Mouse (Mus musculus): ENCODE measurements around the gene Pm20d1. TPM values are rescaled to one million over a fixed set of nuclear protein-coding genes. Genes with fewer than 3 reads are reported as not detected.

The Pm20d1 gene
- polyA plus RNA-seq, 1 experiment from 2014 or later: 2.1 TPM

GRCm38 (mm10) chr1:131769296-131769695 is 27.9 kb upstream of the Pm20d1 start:
- Histone ChIP-seq H3K27me3 (ENCODE audit: control insufficient read depth, insufficient read depth, low read length) (no peaks in the 10 kb centered on the region), H3K36me3 (ENCODE audit: control insufficient read depth, insufficient read depth, low read length) (no peaks in the 10 kb centered on the region), H3K27ac (ENCODE audit: low read depth, low read length) (no peak overlapping the region), H3K4me3 (ENCODE audit: low read length) (no peak overlapping the region), H3K4me2 (replicated peaks; ENCODE audit: low read depth, low read length) (no peak overlapping the region), H3K9ac (ENCODE audit: low read depth, low read length) (no peak overlapping the region), H3K4me1 (ENCODE audit: control insufficient read depth, insufficient read depth, low read length) (no peaks in the 10 kb centered on the region), H3K9me3 (ENCODE audit: control insufficient read depth, low read length) (no peaks in the 10 kb centered on the region)
- ATAC-seq (ENCODE audit: low FRiP score, low TSS enrichment): no peak
- WGBS: 66% methylated on average over 3 of the region's 3 CpGs

- no peak overlapping the region for H3K9ac ChIP-seq (ENCODE audit: low read depth, low read length)
- no peaks in the 10 kb centered on the region for H3K9me3 ChIP-seq (ENCODE audit: control insufficient read depth, low read length)
- H3K4me2 ChIP-seq (replicated peaks; ENCODE audit: low read depth, low read length): no peak overlapping the region
- WGBS: 72% methylated on average over 4 of the region's 4 CpGs
- H3K36me3 ChIP-seq (ENCODE audit: control insufficient read depth, insufficient read depth, low read length): no peaks in the 10 kb centered on the region
- H3K4me3 ChIP-seq (ENCODE audit: low read length): no peak overlapping the region
- no peak overlapping the region for H3K27ac ChIP-seq (ENCODE audit: low read depth, low read length)
- no peaks in the 10 kb centered on the region for H3K27me3 ChIP-seq (ENCODE audit: control insufficient read depth, insufficient read depth, low read length)
- ATAC-seq (ENCODE audit: low FRiP score, low TSS enrichment): no peak
- H3K4me1 ChIP-seq (ENCODE audit: control insufficient read depth, insufficient read depth, low read length): no peaks in the 10 kb centered on the region
Measured at GRCm38 (mm10) chr1:131770656-131771055, 26.5 kb upstream of the Pm20d1 start.

GRCm38 (mm10) chr1:131771440-131771839 is 25.7 kb upstream of the Pm20d1 start:
- H3K4me1 ChIP-seq (ENCODE audit: control insufficient read depth, insufficient read depth, low read length): no peaks in the 10 kb centered on the region
- no peak overlapping the region for H3K27ac ChIP-seq (ENCODE audit: low read depth, low read length)
- no peaks in the 10 kb centered on the region for H3K27me3 ChIP-seq (ENCODE audit: control insufficient read depth, insufficient read depth, low read length)
- ATAC-seq (ENCODE audit: low FRiP score, low TSS enrichment): no peak
- H3K4me2 ChIP-seq (replicated peaks; ENCODE audit: low read depth, low read length): no peak overlapping the region
- no peak overlapping the region for H3K4me3 ChIP-seq (ENCODE audit: low read length)
- no peaks in the 10 kb centered on the region for H3K36me3 ChIP-seq (ENCODE audit: control insufficient read depth, insufficient read depth, low read length)
- H3K9ac ChIP-seq (ENCODE audit: low read depth, low read length): no peak overlapping the region
- H3K9me3 ChIP-seq (ENCODE audit: control insufficient read depth, low read length): no peaks in the 10 kb centered on the region

GRCm38 (mm10) chr1:131794591-131794990 is 2.6 kb upstream of the Pm20d1 start:
- 33% methylated on average over 3 of the region's 3 CpGs for WGBS
- no peaks in the 10 kb centered on the region for H3K4me1 ChIP-seq (ENCODE audit: control insufficient read depth, insufficient read depth, low read length)

GRCm38 (mm10) chr1:131795171-131795570 is 2.0 kb upstream of the Pm20d1 start:
- ATAC-seq (ENCODE audit: low FRiP score, low TSS enrichment): no peak
- Histone ChIP-seq H3K27ac (ENCODE audit: low read depth, low read length) (no peak overlapping the region), H3K36me3 (ENCODE audit: control insufficient read depth, insufficient read depth, low read length) (no peaks in the 10 kb centered on the region), H3K27me3 (ENCODE audit: control insufficient read depth, insufficient read depth, low read length) (no peaks in the 10 kb centered on the region; the same call in 1 of the 2 replicates), H3K9me3 (ENCODE audit: control insufficient read depth, low read length) (no peaks in the 10 kb centered on the region), H3K4me1 (ENCODE audit: control insufficient read depth, insufficient read depth, low read length) (no peaks in the 10 kb centered on the region), H3K4me2 (replicated peaks; ENCODE audit: low read depth, low read length) (no peak overlapping the region), H3K4me3 (ENCODE audit: low read length) (no peak overlapping the region), H3K9ac (ENCODE audit: low read depth, low read length) (no peak overlapping the region)
- 86% methylated on average over 3 of the region's 3 CpGs for WGBS

More at GRCm38 (mm10) chr1:131794591-131794990, 2.6 kb upstream of the Pm20d1 start:
- no peak overlapping the region for H3K4me3 ChIP-seq (ENCODE audit: low read length)
- H3K27ac ChIP-seq (ENCODE audit: low read depth, low read length): no peak overlapping the region
- ATAC-seq (ENCODE audit: low FRiP score, low TSS enrichment): no peak
- no peaks in the 10 kb centered on the region; the same call in 1 of the 2 replicates for H3K27me3 ChIP-seq (ENCODE audit: control insufficient read depth, insufficient read depth, low read length)
- H3K9ac ChIP-seq (ENCODE audit: low read depth, low read length): no peak overlapping the region
- H3K36me3 ChIP-seq (ENCODE audit: control insufficient read depth, insufficient read depth, low read length): no peaks in the 10 kb centered on the region
- H3K4me2 ChIP-seq (replicated peaks; ENCODE audit: low read depth, low read length): no peak overlapping the region
- H3K9me3 ChIP-seq (ENCODE audit: control insufficient read depth, low read length): no peaks in the 10 kb centered on the region

- no peaks in the 10 kb centered on the region for H3K36me3 ChIP-seq (ENCODE audit: control insufficient read depth, insufficient read depth, low read length)
- ATAC-seq (ENCODE audit: low FRiP score, low TSS enrichment): no peak
- no peaks in the 10 kb centered on the region; the same call in 1 of the 2 replicates for H3K27me3 ChIP-seq (ENCODE audit: control insufficient read depth, insufficient read depth, low read length)
- H3K4me1 ChIP-seq (ENCODE audit: control insufficient read depth, insufficient read depth, low read length): no peaks in the 10 kb centered on the region
- no peak overlapping the region for H3K4me3 ChIP-seq (ENCODE audit: low read length)
- H3K9ac ChIP-seq (ENCODE audit: low read depth, low read length): no peak overlapping the region
- no peak overlapping the region for H3K27ac ChIP-seq (ENCODE audit: low read depth, low read length)
- 48% methylated on average over 1 of the region's 1 CpGs for WGBS
- no peak overlapping the region for H3K4me2 ChIP-seq (replicated peaks; ENCODE audit: low read depth, low read length)
- H3K9me3 ChIP-seq (ENCODE audit: control insufficient read depth, low read length): no peaks in the 10 kb centered on the region
Measured at GRCm38 (mm10) chr1:131800001-131800400, 2.8 kb downstream of the Pm20d1 start.

- Histone ChIP-seq H3K9me3 (ENCODE audit: control insufficient read depth, low read length) (no peaks in the 10 kb centered on the region), H3K4me2 (replicated peaks; ENCODE audit: low read depth, low read length) (no peak overlapping the region), H3K27ac (ENCODE audit: low read depth, low read length) (no peak overlapping the region), H3K4me1 (ENCODE audit: control insufficient read depth, insufficient read depth, low read length) (no peaks in the 10 kb centered on the region), H3K27me3 (ENCODE audit: control insufficient read depth, insufficient read depth, low read length) (no peaks in the 10 kb centered on the region; the same call in 1 of the 2 replicates), H3K4me3 (ENCODE audit: low read length) (no peak overlapping the region), H3K36me3 (ENCODE audit: control insufficient read depth, insufficient read depth, low read length) (no peaks in the 10 kb centered on the region), H3K9ac (ENCODE audit: low read depth, low read length) (no peak overlapping the region)
- no peak for ATAC-seq (ENCODE audit: low FRiP score, low TSS enrichment)
- WGBS: 88% methylated on average over 8 of the region's 8 CpGs
Measured at GRCm38 (mm10) chr1:131801071-131801470, 3.9 kb downstream of the Pm20d1 start.

- Histone ChIP-seq H3K27me3 (ENCODE audit: control insufficient read depth, insufficient read depth, low read length) (no peaks in the 10 kb centered on the region; the same call in 1 of the 2 replicates), H3K27ac (ENCODE audit: low read depth, low read length) (no peak overlapping the region), H3K4me3 (ENCODE audit: low read length) (no peak overlapping the region), H3K9ac (ENCODE audit: low read depth, low read length) (no peak overlapping the region), H3K4me2 (replicated peaks; ENCODE audit: low read depth, low read length) (no peak overlapping the region), H3K4me1 (ENCODE audit: control insufficient read depth, insufficient read depth, low read length) (no peaks in the 10 kb centered on the region), H3K9me3 (ENCODE audit: control insufficient read depth, low read length) (no peaks in the 10 kb centered on the region), H3K36me3 (ENCODE audit: control insufficient read depth, insufficient read depth, low read length) (no peaks in the 10 kb centered on the region)
- 76% methylated on average over 5 of the region's 5 CpGs for WGBS
- ATAC-seq (ENCODE audit: low FRiP score, low TSS enrichment): no peak
Measured at GRCm38 (mm10) chr1:131802652-131803051, 5.5 kb downstream of the Pm20d1 start.

GRCm38 (mm10) chr1:131804166-131804565 is 7.0 kb downstream of the Pm20d1 start:
- H3K4me2 ChIP-seq (replicated peaks; ENCODE audit: low read depth, low read length): no peak overlapping the region
- H3K27ac ChIP-seq (ENCODE audit: low read depth, low read length): no peak overlapping the region
- no peak overlapping the region for H3K4me3 ChIP-seq (ENCODE audit: low read length)
- H3K27me3 ChIP-seq (ENCODE audit: control insufficient read depth, insufficient read depth, low read length): no peaks in the 10 kb centered on the region
- no peak overlapping the region for H3K9ac ChIP-seq (ENCODE audit: low read depth, low read length)
- H3K9me3 ChIP-seq (ENCODE audit: control insufficient read depth, low read length): no peaks in the 10 kb centered on the region
- ATAC-seq (ENCODE audit: low FRiP score, low TSS enrichment): no peak
- no peaks in the 10 kb centered on the region for H3K4me1 ChIP-seq (ENCODE audit: control insufficient read depth, insufficient read depth, low read length)
- WGBS: 87% methylated on average over 3 of the region's 3 CpGs
- H3K36me3 ChIP-seq (ENCODE audit: control insufficient read depth, insufficient read depth, low read length): no peaks in the 10 kb centered on the region

Measured in kidney, embryonic 14.5 days (tissue).